Mouse (Mus musculus): ENCODE measurements around the gene Nudt21.

Gene Nudt21

DNA sequence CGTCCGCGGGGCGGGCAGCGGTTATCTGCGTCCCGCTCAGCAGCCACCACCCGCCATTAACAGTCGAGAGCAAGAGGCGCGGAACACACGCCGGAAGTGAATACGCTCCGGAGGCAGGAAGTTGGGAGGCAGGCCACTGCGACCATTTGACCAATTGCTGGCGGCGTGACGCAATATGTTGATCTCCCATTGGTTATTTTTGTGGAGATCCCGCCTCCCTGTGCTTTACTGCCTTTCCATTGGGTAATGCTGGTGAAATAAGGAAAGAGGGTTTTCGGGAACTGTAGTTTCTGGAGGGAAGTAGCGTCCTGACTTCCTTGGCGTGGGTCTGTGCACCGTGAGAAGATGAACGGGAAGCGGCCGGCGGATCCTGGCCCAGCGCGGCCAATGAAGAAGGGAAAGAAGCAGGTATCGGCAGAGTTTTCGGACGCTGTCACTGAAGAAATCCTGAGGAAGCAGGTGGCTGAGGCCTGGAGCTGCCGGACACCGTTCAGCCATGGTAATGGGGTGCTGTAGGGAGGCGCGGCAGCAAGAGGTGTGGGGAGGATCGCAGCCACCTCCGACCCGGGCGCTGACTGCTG lies at the start of gene Nudt21, which contains the start of gene Ogfod1:
Nudt21 (minus strand) TSS at position 88 of the 581 bp plus-strand sequence.
Ogfod1 (plus strand) TSS at position 255 of the 581 bp plus-strand sequence.
- DNase-seq (ENCODE audit: low spot score), result peak; percentile 98

DNA sequence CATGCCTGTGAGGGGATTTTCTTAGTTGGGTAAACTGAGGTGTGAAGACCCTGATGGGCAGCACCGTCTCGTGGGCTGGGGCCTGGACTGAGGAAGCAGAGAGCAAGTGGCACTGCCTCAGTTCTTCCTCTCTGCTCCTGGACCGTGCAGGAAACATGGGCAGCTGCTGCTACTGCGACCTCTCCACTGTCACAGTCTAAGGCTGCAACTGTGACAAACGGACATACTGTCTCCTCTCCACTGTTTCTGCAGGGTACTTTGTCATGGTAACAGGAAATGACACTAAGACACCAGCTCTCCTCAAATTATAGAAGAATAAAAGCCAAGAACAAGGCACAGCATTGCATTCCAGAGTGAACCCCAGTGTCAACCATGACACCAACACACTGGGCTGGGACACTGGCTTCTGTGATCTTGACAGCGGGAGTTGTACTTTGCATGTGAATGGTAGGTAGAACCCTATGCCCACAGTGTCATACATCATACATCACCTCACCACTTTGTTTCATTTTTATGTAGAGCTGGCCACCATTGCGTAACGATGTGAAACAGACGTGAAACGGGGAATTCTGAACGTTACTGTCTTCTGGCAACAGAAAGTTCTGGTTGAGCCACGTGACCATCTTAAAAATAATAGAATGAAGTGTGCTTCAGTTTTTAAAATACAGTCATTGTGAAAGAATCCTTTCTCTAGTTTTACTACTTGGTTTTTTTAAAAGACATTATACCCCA lies 39.8 kb upstream of the Nudt21 start:
- no peak for DNase-seq (ENCODE audit: low spot score)

DNA sequence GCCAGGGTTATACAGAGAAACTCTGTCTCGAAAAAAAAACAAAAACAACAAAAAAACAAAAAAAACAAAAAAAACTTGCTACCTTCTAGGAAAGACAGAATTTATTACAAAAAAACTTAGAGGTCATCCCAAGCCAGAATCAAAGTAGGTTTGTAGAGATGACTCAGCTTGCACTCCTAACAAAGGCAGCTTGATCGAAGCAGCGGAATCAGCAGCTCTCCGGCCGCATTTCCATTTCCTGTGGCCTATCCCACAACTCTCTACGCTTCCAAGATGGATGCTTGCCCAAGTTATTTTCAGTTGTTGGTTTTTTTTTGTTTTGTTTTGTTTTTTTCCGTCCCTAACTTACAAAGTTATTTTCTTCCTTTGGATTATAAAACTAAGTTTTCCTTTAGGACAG lies 32.0 kb upstream of the Nudt21 start:
- no peak for DNase-seq (ENCODE audit: low spot score)

DNA sequence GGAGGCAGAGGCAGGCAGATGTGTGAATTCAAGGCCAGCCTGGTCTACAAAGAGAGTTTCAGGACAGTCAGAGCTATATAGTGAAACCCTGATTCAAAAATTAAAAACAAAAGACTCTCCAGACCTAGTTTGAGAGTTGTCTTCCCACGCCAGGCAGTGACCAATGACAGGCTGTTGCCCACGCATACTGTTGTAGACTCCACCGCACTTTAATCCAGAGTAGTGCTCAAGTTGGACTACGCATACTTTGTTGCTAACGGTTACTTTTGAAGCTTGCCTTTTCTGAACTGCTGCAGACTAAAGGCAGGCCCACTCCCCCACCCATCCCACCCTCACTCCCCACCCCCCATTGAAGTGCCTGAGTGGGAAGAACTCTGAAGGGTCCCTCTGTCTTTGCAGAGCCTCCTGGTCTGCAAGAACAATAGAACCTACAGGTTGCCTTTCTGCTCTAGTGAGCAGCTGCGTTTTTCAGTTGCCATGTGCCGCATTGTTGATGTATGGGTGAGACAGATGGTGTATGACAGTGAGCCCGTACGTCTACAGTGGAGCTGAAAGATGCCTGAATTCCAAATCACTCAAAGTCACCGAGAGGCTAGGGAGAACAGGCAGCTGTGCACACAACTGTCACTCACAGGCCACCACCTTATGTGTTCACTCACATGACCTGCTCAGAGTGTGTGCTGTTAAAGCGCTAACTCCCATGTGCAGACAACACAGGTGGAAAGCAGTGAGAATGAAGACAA lies 29.5 kb upstream of the Nudt21 start:
- no peak for DNase-seq (ENCODE audit: low spot score)

DNA sequence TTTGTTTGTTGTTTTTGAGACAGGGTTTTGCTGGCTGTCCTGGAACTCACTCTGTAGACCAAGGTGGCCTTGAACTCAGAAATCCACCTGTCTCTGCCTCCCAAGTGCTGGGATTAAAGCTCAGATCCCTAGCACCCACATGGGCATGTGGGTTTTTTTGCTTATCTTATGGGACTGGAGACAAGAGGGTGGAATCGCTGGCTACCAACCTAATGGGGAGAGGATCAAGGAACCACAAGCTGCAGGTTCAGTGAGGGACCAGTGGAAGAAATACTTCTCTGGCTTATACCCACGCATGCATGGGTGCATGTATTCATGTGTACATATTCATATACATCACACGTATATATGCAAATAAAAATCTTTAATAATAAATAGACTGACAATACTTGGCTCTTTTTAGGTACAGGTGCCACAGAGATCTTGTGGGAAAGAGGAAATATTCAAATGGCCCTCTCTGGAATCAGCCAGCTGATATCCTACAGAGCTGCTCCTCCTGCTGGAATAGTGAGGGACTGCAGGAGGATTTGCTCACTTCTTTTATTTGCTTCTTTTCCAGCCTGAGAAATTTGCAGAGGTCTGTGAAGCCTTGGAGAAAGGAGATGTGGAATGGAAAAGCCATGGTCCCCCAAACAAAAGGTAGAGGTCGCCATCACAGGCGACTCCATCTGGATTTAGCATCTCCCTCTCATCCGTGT lies 20.5 kb upstream of the Nudt21 start:
- no peak for DNase-seq (ENCODE audit: low spot score)

DNA sequence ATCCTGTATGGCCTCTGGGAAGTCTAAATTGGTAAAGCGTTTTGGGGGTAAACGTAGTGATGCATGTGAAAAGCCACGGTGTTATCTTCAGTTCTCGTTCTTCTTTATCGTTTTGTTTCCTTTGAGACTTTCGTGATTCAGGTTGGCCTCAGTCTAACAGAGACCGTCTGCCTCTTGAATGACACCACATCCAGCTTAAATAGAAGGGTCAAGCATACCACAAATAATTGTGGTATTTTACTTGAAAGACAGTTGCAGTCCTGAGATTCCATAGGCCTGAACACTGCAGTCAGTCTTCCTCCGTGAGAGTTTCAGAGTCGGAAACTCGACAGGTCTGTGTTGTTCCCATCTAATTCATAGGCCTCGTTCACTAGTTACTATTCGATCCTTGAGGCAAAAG lies 15.9 kb upstream of the Nudt21 start:
- DNase-seq (ENCODE audit: low spot score), result no peak

DNA sequence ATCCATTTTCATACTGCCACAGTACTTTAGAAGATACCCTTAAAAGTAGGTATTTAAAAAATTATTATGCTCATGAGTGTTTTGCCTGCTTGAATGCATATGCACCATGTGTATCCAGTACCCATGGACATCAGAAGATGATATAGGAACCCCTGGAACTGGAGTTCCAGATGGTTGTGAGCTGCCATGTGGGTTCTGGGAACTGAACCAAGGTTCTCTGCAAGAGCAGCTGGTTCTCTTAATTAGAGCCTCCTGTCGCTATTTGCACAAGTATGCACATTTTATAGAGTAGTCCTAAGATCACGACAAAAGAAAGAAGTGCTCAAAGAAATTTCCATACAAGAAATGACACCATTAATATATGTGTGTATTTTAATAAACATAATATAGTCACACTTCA lies 11.0 kb upstream of the Nudt21 start:
- DNase-seq (ENCODE audit: low spot score), result no peak

DNA sequence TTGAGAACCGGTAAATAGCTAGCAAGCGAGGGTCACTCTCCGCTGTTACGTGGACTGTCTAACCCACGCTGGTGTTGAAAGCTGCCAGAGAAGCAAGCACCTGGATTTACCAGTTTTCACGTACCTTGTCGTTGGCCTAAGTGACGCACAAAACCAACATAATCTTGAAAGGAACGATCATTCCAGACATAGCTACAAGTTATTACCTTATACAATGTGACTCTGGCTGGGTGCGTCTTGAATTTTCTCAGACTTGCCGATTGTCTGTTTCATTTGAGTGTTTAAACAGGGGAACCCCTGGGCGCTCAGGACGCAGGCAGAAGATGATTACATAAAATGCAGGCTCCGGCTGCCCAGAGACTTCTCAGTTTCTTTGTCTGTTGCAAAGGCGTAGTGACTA lies 975 bp upstream of the Nudt21 start:
- DNase-seq (ENCODE audit: low spot score), result no peak

DNA sequence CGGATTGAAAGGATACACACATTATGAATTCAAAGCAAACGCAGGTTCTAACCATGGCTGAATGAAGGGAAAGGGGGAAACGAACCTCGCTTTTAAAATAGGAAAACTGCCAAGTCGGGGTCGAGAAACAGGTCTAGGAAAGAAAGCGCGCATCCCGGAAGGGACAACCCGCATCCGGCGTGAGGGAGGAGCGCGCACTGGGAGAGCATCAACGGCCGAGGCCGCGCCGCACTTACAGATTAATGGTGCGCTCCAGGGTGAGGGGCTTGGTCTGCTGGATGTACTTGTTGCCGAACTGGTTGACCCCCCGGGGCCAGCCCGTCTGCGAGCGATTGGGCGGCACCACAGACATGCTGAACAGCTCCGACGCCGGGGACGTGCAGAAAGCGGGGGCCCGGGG lies 290 bp downstream of the Nudt21 start:
- peak; percentile 82 for DNase-seq (ENCODE audit: low spot score)

DNA sequence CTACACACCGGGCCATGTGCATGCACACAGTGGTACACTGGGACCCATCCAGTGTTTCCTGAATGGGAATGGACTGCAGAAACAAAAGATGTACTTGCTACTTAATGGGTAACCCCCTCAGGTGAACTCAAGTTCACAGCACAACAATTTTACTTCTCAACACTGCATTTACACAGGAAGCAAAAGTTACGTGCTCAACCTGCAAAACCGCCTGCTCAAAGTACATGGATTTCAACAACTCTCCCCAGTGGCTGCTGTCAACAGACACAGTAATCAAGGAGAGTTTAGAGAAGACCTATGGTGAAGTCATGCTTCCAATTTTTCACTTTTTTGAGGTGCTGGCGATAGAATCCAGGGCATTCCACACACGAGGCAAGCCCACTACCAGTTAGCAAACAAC lies 1.6 kb downstream of the Nudt21 start:
- no peak for DNase-seq (ENCODE audit: low spot score)

DNA sequence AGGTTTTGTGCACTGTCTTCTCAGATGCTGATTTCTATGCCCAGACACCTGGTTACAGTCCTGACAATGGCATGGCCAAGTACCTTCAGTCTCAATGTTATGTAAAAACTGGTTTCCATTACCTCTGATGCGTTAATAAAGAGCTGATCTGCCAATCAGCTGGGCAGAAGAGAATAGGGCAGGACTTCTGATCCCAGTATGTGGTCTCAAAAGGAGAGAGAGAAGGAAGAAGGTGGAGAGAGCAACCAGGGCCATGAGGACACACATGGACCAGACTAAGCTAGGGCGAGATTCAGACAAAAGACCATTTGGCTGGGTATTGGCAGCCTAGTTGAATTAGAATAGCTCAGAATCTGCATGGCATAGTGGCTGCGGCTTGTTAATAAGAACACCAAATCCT lies 3.2 kb downstream of the Nudt21 start:
- DNase-seq (ENCODE audit: low spot score), result no peak

DNA sequence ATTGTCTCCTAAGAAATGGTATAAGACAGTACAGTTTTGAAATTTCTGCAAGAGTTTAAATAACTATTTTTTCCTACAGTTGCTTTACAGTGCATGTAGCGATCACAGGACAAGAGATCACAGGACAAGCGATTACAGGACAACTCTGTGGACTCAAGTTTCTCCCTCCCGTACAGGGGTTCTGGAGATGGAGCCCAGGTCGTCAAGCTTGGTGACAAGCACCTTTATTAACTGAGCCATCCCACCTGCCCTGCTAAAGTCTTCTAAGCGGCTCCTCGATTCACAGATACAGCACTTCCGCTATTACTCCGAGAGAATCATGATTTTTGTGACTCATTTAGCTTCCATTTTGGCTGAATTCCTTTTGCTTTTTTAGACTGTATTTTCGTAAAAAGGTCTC lies 7.1 kb downstream of the Nudt21 start:
- no peak for DNase-seq (ENCODE audit: low spot score)

DNA sequence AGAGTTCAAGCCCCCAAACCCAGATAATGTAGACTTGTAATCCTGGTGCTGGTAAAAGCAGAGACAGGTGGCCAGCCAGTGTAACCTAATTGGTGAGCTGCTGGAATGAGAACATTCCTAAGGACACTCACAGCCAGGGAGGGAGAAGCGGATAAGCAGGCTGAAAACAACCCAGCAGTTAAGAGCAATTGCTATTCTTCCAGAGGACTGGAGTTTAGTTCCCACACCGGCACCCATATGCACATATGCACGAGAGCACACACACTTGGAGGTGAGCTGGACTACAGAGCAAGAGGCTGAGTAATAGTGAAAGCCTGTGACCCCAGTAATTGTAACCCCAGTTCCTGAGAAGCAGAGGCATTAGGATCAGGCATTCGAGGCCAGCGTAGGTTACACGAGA lies 12.9 kb downstream of the Nudt21 start:
- no peak for DNase-seq (ENCODE audit: low spot score)

DNA sequence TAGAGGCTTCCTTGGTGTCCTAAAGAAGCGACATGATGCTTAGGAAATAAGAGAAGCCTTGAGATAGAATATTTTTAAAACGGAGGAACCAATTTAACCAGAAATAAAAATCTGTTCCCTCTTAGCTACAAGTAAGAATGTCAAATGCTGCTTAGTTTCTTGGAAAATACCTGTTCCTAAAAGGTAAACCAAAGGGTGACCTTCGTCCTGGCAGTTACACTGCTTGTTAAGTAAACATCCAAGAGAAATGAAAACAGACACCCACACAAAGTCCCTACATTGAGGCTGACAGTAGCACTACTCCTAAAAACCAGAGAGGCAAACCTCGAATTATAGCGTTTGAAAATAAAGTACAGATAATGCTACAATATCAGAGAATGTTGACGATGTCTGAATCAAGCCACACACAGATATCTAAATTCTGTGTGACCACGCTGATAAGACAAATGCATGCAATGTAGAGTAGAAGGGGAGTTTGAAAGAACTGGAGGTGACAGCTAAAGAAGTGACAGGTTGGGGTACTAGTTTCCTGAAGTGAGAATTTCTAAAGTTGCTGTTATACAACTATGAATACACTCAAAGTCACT lies 23.7 kb downstream of the Nudt21 start:
- peak; percentile 51 for DNase-seq (ENCODE audit: low spot score)

DNA sequence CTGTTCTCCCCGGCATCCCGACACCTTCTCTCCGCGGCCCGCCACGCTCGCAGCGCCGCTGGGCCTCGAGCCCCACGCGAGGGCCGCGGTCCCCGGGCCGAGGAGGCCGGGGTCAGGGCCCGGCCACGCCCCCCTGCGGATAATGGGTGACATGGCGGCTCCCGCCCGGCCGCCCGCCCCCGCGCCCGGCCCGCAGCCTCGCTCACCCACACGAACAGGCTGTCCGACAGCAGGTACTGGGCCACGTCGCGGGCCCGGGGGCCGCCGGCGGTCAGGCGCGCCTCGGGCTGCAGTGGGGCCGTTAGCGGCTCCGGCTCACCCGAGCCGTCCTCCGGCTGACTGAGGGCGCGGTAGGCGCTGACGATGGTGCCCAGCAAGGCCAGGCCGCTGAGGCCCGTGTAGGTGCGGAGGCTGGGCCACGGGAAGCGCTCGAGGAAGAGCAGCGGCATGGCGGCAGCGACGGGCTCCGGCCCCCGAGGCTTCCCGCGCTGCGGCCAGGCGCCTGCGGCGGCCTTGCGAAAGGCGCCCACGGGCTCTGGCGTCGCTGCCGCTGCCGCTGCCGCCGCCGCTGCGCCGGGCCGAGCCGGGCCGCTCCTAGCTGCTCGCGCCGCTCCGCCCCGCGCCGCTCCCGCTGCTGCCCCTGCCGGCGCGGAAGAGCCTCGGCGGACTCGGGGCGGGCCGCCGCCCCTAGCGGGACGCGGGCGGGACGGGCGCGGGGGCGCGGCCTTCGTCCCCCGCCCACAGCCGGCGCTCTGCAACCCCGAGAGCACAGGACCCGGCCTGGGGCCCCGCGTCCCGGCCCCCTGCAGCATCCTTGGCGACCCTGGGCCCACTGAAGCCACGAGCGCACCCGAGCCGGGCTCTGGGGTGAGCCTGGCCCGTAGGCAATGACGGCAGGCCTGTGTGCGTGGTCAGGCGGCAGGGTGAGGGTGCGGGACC lies 24.5 kb downstream of the Nudt21 start, which contains the start of gene Amfr:
Amfr (minus strand) TSS at position 830 of the 939 bp plus-strand sequence.
- peak; percentile 79 for DNase-seq (ENCODE audit: low spot score)

DNA sequence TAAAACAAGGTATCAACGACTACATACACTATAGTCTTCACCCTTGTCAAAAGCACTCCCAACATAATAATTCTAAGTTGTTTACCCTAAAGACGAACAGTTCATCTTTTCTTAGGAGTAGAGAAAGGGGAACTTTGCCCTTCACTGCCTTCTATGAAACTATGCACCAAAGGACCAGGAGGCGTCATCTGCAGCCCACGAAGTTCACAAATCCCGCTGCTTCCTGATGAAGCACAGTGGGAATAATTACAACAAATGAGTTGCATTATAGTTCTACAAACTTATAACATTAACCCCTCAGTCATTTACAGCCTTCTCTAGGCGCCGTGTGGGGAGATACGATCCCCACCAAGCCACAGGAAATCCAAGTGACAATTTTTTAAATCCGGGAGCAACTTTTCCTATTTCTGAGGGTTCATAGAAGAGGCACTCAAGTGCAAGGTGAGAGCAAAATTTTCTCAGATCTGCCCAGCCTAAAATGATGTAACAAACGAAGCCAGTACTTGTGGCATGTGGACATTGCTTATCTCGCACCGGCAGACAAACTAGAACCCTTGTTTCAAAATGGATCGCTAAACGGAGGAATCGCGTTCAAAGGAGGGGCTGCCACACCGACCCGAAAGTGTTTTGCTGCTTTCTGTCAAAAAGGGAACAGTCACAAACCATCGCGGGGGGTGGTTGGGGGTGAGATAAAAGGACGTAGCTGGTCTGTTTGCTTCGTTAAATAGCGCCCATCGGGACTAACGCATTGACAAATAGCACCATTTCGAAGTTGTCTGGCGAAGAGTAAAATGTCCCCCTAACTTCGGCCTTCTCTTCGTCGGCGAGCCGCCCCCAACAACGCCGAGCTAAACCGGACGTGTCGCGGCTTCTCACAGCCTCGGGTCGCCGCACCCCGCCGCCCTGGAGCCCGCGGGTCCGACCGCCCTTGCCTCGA lies 25.5 kb downstream of the Nudt21 start:
- DNase-seq (ENCODE audit: low spot score), result peak; percentile 53

DNA sequence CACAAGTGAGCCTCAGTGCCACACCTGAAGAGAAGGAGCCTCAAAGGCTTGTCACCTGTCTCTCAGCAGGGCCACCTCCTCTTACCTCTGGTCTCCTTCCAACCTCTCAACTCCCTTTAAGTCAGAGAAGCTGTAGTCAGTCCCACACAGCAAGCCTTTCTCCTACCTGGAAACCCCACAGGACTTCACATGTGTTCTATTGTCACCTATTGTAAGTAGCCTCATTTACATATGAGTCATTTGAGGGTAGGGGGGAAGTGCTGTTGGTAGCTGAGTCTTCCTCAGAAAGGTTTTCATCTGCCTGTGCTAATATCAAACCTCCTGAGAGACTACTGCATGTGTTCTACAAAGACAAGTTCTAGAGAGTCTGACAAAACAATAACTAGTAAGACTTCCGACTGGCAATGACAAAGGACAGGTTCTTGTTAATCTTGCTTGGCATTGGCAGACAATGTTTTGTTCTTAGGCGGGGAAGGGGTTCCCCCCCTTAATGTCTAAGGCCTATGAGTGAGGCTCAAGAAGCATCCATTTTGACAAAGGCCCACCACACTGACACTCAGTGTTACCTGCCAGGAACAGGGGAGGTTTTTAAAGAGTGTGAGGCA lies 26.6 kb downstream of the Nudt21 start:
- DNase-seq (ENCODE audit: low spot score), result no peak

DNA sequence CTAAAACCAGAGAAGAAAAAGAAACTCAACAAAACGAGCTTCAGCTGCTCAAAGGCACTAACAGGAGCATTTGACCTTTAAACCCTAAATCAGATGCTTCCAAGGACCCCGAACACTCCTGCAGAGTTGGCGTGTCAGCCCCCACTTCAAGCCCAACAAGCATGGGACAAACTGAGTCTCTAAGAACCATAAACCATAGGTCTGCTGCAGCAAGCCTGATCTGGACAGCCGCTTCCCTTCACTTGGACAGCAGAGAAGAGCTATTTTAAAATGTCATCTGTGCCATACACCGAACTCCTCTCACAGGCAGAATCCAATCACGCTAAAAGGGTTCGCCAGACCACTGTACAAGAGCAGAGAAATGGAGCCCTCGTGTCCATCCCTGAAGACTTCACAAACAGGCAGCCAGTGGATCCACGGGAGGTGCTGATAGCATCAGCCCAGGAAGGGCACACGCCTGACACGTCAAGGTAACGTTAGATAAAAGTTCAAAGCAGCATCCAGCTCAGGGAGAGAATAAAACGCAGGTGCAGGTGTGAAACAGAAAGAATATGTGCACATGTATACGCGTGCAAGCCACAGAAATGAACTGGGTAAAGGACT lies 27.5 kb downstream of the Nudt21 start:
- DNase-seq (ENCODE audit: low spot score), result peak; percentile 27

DNA sequence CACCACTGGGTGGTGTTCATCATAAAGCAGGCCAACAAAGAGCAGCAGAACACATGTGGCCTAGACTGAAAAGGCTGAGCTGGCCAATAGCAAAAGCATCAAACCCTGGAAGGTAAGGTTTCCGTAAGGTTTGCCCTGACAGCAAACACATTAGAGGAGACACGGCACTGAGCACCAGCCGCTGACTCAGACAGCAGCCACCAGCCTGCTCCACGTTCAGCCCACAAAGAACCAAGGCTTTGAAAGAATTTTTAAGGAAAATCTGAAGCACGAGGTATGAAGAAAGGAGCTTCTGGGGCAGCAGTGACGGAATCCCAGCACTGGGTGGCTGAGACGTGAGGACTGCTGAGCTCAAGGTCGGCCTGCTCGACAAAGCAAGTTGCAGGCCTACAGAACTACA lies 32.7 kb downstream of the Nudt21 start:
- DNase-seq (ENCODE audit: low spot score), result no peak

Measured in yolk sac, embryonic 10.5 days (tissue).